Mouse (Mus musculus) right cerebral cortex, adult 18-20 months (tissue): ENCODE results near the gene Mipep.

ENCODE experiments used
- DNase-seq: peaks from one replicate; pipeline ENCODE4 v3.0.0; 2022; ENCODE audit warnings: mixed read lengths

Gene Mipep

DNA sequence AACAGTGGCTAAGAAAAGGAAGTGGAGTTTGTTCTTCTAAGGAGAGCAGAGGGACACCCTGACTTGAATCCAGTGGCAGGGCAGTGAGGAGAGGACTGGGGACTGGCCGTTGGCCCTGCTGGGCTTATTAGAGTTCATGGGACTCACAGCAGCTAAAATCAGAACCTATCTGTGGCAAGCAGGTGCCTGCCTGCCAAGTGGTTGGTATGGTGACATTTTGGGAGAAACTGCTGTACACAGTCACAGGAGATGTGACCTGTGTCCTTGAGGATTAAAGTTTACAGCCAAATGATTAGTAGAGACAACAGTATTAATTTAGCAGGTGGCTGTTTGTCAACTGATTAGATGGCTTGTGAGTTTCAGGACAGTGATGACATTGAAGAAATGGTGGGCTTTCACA is 21.5 kb downstream of the Mipep start:
- DNase-seq: no peak

DNA sequence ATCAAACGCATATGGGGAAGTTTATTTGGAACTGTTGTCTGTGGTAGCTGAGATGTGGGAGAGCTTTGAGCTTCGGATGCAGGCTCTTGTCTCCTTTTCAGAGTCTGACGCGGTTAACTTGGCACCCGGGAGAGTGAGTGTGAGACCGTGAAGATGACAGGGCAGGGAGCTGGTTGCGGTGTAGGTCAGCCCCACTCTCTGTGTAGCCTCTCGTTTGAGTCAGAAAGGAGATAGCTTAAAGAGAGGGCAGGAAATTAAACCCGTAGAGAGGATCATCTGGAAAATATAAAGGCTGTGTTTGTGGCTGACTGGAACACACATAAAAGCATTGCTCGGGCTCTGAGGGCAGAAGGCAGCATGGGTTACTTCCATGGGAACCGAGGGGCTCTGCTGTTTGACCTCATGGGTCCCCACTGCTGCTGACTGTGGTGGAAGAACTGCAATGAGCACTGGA is 22.5 kb downstream of the Mipep start:
- peak; percentile 50 for DNase-seq

DNA sequence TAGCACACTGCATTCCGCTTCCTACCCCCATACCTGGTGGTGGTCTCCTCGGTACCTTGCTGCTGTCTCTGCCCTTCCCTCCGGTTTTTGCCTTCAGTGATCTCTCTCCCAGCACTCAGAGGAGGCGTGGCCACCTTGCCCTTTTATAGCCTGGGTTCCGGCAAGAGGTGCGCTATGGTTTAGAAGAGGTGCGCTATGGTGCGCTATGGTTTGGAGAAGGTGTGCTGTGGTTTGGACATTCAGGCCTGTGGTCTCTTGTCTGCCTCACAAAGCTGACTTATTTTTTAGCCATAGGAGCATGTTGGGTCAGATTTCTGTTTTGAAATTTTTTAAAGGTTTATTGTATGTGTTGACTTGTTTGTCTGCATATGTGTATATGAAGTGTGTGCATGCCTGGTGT is 25.5 kb downstream of the Mipep start:
- no peak for DNase-seq

DNA sequence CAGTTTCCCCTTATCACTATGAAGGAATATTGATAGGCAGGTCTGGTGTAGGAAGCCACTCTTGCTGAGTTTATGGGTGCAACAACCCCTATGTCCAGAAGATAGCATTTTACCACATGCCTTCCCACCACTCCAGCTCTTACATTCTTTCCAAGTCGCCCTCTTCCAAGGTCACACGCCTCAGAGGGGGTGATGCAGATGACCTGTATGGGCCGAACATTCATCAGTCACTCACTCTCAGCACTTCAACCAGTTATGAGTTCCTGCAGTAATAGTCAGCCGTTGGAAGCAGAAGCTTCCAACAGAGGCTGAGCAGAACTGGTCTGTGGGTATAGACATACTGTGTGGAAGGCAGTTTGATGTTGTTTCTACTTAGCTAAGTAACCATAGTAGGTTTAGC is 27.2 kb downstream of the Mipep start:
- DNase-seq: no peak

DNA sequence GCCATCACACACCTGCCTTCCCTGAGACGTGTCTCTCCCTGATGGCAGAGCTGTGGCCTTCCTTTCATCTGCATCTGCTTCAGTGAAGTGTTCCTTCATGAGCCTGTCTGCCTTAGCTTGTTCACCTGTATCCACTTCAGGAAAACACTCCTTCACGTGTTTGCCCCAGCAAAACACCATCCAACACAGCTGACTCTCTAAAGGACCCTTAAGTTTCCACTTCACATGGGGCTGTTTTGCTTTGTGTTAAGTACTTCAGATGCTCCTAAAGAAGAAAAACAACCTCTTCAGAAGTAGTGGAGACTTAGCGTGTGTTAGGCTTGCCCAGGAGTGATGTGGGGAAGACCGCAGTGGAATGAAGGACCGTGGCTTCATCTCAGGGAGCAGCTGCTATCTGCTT is 30.7 kb downstream of the Mipep start:
- no peak for DNase-seq

DNA sequence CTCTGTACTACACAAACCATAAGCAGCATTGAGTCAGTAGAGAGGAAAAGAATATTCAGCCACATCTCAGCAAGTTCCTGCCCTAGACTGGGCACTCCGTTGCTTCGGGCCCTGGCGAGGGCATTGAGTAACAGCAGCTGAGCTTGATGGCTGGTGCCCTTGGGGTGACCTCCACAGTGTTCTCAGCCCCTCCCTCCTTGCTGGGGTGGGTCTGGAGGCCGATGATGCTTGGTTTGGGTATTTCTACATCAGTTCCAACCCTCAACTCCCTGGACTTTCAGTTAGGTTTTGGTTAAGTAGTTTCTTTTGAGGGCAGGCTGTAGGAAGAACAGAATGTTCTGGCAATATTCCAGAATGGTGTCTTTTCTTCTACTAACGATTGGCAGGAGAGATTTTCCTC is 33.7 kb downstream of the Mipep start:
- DNase-seq: no peak

DNA sequence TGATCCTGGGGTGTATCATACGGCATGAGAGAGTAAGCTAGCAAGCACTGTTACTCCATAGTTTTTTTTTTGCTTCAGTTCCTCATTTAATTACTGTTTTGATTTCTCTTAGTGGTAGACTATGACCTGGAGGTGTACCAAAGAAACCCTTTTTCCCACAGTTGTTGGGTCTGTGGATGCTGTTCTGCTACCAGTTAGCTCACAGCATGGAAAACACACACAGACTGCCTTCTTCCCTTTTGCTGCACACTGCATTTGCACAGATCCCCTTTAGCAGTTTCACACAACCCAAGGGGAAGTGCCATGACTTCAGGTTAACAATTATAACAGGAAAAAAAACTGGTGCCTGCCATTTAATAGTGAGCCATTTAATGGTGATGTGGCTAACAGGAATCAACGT is 45.7 kb downstream of the Mipep start:
- DNase-seq: no peak

DNA sequence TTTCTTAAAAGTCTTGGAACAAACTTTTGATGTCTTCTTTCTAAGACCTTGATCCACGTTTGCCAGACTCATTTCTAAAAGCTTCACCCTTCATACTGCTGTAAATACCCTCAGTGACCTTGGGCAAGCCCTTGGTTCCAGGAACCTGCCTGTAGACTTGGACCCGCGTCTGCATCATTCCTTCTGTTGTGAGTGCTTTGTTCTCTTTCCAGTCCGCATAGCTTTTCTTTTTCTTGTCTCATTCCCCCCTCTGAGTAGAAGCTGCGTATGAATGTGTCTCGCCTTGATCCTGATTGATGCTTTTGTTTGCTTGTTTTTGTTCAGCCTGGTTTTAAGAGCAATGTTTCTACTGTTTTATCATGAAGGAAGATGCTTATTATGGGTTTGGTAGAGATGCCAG is 52.3 kb downstream of the Mipep start:
- DNase-seq: no peak

DNA sequence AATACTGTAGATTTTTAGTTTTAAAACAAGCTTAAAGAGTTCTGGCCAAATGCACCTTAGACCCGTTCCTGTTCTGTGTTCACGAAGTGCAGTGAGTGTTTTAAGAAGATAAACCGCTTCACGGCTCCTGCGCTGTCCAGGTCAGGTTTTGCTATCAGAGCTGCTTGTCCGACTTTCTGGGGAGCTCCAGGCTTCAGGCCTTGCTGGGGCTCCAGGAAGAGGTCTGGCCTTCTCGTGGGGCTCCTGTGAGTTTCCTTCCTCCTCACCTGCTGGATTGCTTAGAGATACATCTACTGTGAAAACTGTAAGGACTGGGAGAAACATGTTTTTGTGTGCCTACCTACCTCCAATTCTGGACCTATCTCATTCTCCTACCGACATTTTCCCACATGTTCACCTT is 55.3 kb downstream of the Mipep start:
- DNase-seq: no peak

DNA sequence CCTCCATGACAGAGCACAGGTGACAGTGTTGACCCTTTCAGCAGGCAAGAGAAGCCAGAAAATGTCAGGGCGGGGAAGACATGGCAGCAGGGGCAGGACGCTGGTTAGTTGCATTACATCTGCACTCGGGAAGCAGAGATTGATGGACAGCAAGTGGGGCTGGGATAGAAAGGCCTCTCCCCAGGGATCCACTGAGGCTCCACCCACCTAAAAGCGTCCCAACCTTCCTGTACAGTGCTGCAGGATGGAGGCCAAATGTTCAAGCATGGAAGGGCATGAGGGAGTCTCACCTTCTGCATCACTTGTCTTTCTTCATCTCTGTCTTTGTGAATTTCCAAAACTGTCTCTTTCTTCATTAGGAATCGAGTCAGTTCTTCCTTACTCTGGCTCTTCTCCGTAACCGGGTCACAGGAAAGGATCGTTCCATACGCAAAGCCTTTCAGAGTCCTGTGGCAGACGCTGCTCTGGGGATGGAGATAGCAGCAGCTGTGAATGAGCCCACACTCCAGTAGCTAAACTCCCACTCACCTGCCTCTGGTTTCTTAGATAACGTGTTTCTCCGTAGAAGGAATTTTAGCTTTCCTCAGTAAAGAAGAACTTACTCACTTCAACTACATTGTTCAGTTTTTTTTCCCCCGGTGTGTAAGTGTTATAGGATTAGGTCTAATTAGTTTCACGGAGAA is 57.7 kb downstream of the Mipep start:
- peak; percentile 64 for DNase-seq

DNA sequence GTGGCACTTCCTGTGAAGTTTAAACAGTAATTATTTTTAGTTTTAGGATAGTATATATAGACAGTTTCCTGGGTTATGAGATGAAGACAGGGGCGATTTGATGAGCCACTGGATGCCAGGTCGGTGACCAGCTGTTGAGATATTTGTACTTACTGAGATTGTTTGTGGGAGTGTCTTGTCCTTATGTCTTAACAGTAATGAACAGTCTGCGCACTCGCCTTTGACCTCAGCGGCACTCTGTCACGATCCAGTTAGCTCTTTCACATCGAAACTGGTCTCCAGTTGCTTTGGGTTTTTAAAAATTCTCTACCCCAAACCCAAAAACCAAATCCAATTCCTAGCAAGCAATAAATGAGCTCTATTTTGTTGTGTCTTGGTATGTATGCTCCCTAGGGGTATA is 59.2 kb downstream of the Mipep start:
- DNase-seq: no peak

DNA sequence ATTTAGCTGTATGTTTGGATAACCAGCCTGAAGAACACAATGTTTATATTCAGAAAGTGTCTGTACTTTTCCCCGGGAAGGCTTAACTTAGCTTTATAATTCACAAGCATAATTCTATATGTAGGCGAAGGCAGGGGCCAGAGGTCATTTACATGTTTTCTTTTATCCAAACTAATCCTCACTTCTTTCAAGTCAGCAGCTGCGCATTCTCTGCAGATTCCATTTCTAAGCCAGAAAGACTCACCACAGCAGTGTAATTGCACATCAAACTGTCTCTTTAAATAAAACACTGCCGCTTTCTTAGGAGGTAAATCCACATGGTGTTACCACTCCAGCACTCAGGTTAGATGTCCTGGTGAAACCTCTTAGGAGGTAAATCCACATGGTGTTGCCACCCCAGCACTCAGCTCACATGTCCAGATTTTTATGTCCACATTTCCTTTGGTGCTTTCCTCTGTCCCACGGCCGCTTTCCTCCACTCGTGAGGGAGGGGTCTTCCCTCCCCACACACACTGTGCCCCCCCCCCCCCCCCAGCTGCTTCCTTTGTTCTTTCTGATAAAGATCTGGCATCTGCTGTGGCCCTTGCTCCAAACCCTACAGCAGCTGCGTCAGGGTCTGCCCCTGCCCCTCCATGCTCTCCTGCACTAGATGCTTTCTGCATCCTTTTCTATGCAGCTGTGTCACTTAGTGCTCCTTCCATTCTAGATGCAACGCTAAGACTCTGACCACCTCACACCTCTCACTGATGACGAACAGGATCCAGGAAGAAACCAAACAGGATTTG is 61.1 kb downstream of the Mipep start:
- DNase-seq: no peak

DNA sequence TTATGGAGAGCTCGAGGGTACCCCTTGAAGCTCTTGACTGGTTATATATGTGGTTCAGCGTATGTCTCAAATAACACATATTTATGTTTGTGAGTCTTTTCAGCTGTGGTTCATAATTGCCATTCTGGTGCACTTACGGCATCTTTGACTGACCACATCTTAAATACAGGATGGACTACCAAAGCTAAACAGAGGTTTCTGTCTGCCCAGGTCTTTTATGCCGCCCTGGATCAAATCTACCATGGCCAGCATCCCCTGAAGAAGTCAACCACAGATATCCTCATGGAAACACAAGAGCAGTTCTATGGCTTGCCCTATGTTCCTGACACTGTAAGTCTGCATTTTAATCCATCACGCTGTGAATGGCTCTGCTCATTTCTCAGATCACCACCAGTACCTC is 61.8 kb downstream of the Mipep start:
- no peak for DNase-seq

DNA sequence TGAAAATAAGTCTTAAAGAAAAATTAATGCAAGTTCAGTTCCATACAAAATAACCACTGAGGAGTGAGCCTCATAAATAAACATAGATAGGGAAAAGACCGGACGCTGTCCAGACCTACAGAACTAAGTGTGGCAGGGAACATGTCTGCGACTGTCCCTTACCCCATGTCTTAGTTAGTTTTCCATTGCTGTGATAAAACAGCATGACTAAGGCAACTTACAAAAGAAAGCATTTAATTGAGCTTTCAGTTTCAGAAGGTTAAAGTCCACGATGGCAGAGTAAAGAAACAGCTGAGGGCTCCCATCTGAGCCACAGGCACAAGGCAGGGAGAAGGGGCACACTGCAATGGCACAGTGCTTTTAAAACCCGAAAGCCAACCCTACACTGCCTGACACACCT is 63.8 kb downstream of the Mipep start:
- no peak for DNase-seq

DNA sequence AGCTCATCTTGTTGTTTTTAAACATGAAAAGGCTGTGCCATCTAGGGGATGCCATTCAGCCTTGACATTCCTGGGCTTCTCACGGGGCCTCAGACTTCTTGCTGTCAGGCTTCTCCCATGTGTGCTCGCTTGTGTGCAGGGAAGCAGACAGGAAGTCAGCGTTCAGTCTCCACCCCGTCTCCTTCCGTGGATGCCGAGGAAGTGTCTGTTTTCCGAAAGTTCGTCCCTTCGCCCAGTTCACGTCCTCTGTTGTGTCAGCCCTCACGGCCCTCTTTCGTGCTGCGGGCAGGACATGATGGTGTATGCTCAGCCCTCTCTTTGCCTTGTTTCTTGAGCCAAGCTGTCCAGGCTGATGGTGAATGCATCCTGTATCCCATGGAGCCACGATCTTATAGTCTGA is 65.7 kb downstream of the Mipep start:
- DNase-seq: no peak

DNA sequence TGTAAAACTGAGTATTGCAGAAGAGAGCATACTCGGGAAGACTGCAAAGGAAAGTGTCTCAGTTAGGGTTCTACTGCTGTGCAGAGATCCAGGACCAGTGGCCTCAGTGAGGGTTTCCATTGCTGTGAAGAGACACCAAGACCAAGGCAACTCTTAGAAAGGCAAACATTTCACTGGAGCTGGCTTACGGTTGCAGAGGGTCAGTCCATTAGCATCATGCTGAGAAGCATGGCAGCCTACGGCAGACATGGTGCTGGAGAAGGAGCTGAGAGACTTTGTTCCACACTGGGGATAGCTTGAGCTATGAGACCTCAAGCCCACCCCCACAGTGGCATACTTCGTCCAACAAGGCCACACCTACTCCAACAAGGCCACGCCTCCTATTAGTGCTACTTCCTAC is 67.3 kb downstream of the Mipep start:
- DNase-seq: no peak

DNA sequence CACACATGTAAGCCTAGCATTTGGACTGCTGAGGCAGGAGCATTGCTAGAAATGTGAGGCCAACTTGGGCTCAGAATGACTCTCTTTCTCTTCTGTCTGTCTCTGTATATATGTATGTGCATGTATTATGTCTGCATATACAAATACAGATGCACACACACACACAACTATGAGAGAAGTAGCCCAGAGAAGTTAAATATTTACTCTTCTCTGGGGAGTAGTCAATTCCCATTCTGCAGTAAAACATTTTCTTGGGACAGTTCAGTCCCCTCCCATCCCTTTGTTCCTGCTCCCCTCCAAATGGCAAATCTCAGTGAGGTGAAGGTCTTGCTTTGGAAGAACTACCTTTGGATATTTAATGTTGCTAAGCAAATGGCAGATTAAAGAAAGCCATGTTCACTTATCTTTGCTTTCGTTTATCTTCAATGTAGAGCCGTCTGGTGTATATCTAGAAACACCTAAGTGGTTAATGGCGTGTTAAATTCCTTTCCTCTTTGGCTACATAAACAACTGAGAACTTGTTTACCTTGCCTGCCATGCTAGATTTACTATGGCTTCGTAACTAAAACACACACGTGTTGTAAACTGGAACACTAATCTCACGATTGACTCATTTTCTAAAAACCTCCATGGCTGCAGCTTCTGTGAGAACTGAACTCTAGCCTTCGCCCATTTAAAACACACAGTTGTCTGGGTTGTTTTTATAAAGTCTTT is 72.0 kb downstream of the Mipep start:
- DNase-seq: no peak

DNA sequence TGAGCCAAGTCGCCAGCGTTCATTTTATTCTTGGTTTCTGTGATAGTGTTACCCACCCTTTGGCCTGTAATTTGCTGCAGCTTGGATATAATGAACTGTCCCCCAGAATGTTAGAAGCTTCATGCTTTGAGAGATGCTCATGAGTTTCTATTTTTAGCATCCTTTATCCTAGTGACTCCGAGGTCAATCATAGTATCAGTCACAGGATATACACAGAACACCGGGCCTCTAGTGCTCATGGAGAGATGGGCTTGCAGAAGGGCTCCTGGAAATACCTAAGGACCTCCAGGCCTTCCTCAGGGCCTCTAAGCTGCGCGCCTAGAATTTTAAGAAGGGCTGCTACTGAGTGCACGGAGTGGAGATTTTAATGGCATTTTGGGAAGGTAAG is 72.5 kb downstream of the Mipep start:
- no peak for DNase-seq

DNA sequence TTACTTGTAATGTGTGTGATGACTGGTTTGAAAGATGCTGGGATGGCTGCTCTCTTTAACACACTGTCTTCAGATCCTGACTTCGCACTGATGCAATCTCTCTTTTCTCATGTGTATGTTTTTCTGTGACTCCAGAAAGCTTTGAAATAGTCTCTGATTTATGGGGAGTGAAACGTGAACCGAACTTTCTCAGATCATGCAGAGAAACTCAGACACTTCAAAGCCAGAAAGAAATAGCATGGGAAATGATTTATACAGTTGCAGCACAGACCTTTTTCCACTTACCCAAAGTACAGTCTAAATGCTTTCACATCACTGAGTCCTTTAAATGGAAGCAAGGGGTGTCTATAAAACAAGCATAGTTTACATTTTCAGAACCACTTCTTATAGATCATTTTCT is 79.0 kb downstream of the Mipep start:
- DNase-seq: no peak

DNA sequence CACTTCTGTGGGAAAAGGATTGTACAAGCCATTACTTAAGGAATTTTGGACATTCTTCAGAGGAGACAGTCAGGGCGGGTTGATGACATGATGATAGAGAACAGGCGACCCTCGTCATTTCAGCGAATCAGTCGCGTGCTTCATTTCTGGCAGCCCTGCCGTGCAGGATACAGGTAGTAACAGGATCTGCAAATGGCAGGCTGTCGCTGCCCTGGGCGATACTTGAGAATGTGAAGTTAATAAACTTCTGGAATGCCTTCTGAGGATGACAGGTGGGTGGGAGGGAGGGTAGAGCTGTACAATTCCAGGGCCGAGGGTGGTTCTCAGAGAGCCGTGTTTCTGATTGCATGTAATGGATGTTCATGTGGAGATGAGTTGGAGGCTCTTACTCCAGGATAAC is 82.0 kb downstream of the Mipep start:
- no peak for DNase-seq

DNA sequence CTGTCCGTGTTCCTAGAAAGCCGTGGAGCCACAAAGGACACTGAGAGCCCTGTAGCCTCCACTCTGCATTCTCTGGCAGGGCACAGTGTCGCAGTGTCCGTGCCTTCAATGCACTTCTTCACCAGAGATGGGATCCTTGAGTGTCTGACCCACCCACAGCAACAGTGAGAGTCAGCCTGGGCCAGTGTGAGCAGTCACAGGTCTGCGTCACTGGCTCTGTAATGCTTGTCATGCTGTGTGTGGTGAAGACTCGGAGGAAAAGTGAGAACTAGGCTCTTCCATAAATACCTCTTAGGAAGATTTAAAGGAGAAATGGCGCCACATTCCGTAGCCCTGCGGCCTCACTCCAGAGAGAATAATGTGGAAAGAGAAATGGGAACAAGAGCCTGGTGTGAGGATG is 84.0 kb downstream of the Mipep start:
- no peak for DNase-seq

DNA sequence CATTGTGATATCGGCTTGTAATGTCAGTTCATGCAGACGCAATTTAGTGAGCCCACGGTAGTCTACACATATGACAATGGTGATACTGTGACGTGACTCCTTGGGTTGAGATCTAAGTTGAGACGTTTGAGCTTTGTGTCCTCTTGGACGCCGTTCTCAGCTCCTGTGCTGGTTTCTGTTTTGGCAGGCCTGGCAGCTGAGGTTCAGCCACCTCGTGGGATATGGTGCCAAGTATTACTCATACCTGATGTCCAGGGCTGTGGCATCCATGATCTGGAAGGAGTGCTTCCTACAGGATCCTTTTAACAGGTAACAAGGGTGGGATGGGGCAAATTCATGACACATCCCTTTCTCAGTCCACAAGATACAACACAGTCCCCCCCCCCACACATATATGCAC is 87.5 kb downstream of the Mipep start:
- DNase-seq: no peak

DNA sequence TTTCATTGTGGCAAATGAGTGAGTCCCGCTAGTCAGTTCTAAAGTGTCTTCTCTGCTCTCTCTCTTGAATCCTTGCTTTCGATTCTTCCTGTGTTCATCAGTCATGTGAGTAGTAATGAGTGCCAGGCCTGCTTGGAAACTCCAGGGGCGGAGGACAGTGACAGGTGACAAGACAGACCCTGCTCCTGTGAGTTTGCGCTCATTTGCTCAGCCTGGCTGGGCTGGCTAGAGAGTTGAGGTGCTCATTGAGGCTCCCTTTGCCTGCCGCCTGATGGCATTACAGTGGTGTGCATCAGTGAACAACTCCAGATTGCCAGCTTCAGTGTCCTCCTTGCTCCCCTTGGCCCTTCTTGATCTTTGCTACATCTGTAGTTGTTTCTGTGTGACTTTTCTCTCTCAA is 97.7 kb downstream of the Mipep start:
- DNase-seq: no peak

DNA sequence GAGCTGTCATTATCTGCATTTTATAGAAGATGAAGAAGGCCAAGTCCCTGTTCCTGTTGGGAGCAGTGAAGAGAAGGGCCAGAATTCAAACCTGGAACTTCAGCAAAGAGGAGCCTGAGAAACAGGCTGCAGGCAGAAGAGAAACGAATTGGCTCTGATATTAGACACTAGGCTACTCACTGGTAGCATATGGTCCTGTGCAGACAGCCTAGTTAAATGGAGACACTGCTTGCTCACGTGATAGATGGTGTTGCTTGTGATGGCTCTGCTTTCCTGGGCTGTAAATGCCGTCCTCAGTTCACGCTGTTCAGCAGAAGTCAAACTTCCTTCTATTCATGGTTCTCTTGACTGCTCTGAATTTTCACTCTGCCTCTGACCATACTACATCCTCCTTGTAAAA is 98.3 kb downstream of the Mipep start:
- no peak for DNase-seq
